Mouse (Mus musculus): ENCODE data around the gene Fbxw26. TPM values are rescaled to one million over a fixed set of nuclear protein-coding genes. Genes with fewer than 3 reads are reported as not detected.
A peak's percentile ranks its signal among the peaks of the same experiment; 100 is the strongest.
"Not testable (repeated sequence)": the region's sequence is repeated elsewhere in the genome, so short reads cannot be mapped to it uniquely, and the experiment has no call there.

The Fbxw26 gene
- polyA plus RNA-seq (2014; fragmentation: Nextera tagmentation; extraction: Ambion mirVana): not detected in 2 replicates

- not testable (repeated sequence) for H3K4me2 ChIP-seq (ENCODE audit: low read length)
Observed at GRCm38 (mm10) chr9:109745989-109746388, at the start of gene Fbxw26. Fbxw26 (minus strand) TSS chr9:109746089.

GRCm38 (mm10) chr9:109795221-109795620 is 49.3 kb upstream of the Fbxw26 start:
- ATAC-seq (no peak), DNase-seq (ENCODE audit: low spot score) (no peak)
- no peaks in the 10 kb centered on the region for H3K36me3 ChIP-seq (ENCODE audit: control insufficient read depth, insufficient read depth, low read length)
- no peaks in the 10 kb centered on the region for H3K4me1 ChIP-seq (ENCODE audit: control insufficient read depth, insufficient read depth, low read length)
- H3K9me3 ChIP-seq (replicated peaks; ENCODE audit: control insufficient read depth, low read length): no peaks in the 10 kb centered on the region
- no peaks in the 10 kb centered on the region for H3K27me3 ChIP-seq (replicated peaks; ENCODE audit: control insufficient read depth, insufficient read depth, low read length)
- H3K27ac ChIP-seq (ENCODE audit: low read depth, low read length): no peak overlapping the region
- H3K4me3 ChIP-seq (ENCODE audit: low read depth, low read length): no peak overlapping the region
- no peak overlapping the region for H3K4me2 ChIP-seq (ENCODE audit: low read length)
- no peak overlapping the region for H3K9ac ChIP-seq (ENCODE audit: low read length)
- 68% methylated on average over 2 of the region's 2 CpGs for WGBS

More at GRCm38 (mm10) chr9:109745989-109746388, at the start of gene Fbxw26:
- H3K27ac ChIP-seq (ENCODE audit: low read depth, low read length); H3K27me3 ChIP-seq (replicated peaks; ENCODE audit: control insufficient read depth, insufficient read depth, low read length); DNase-seq (ENCODE audit: low spot score); H3K9me3 ChIP-seq (replicated peaks; ENCODE audit: control insufficient read depth, low read length); H3K9ac ChIP-seq (ENCODE audit: low read length); H3K4me1 ChIP-seq (ENCODE audit: control insufficient read depth, insufficient read depth, low read length); H3K36me3 ChIP-seq (ENCODE audit: control insufficient read depth, insufficient read depth, low read length); H3K4me3 ChIP-seq (ENCODE audit: low read depth, low read length); ATAC-seq: not testable (repeated sequence)
- 91% methylated on average over 3 of the region's 3 CpGs for WGBS

- WGBS: 80% methylated on average over 4 of the region's 4 CpGs
- H3K4me3 ChIP-seq (ENCODE audit: low read depth, low read length); H3K4me2 ChIP-seq (ENCODE audit: low read length); ATAC-seq; DNase-seq (ENCODE audit: low spot score); H3K9me3 ChIP-seq (replicated peaks; ENCODE audit: control insufficient read depth, low read length); H3K27me3 ChIP-seq (replicated peaks; ENCODE audit: control insufficient read depth, insufficient read depth, low read length); H3K9ac ChIP-seq (ENCODE audit: low read length); H3K36me3 ChIP-seq (ENCODE audit: control insufficient read depth, insufficient read depth, low read length); H3K27ac ChIP-seq (ENCODE audit: low read depth, low read length); H3K4me1 ChIP-seq (ENCODE audit: control insufficient read depth, insufficient read depth, low read length): not testable (repeated sequence)
Observed at GRCm38 (mm10) chr9:109790570-109790969, 44.7 kb upstream of the Fbxw26 start, which contains the start of gene Fbxw27. Fbxw27 (minus strand) TSS chr9:109790670.

- not testable (repeated sequence) for H3K27ac ChIP-seq (ENCODE audit: low read depth, low read length); H3K4me3 ChIP-seq (ENCODE audit: low read depth, low read length); DNase-seq (ENCODE audit: low spot score); H3K9me3 ChIP-seq (replicated peaks; ENCODE audit: control insufficient read depth, low read length); H3K9ac ChIP-seq (ENCODE audit: low read length); H3K4me1 ChIP-seq (ENCODE audit: control insufficient read depth, insufficient read depth, low read length); H3K27me3 ChIP-seq (replicated peaks; ENCODE audit: control insufficient read depth, insufficient read depth, low read length); ATAC-seq; H3K36me3 ChIP-seq (ENCODE audit: control insufficient read depth, insufficient read depth, low read length); H3K4me2 ChIP-seq (ENCODE audit: low read length)
- WGBS: 80% methylated on average over 1 of the region's 1 CpGs
Observed at GRCm38 (mm10) chr9:109766841-109767240, 21.0 kb upstream of the Fbxw26 start.

GRCm38 (mm10) chr9:109702600-109702999 is 43.3 kb downstream of the Fbxw26 start, which contains the start of gene Fbxw18:
Fbxw18 (minus strand) TSS chr9:109702700.
- not testable (repeated sequence) for H3K27me3 ChIP-seq (replicated peaks; ENCODE audit: control insufficient read depth, insufficient read depth, low read length); ATAC-seq; H3K4me1 ChIP-seq (ENCODE audit: control insufficient read depth, insufficient read depth, low read length); DNase-seq (ENCODE audit: low spot score); H3K4me2 ChIP-seq (ENCODE audit: low read length); H3K27ac ChIP-seq (ENCODE audit: low read depth, low read length); H3K9ac ChIP-seq (ENCODE audit: low read length); H3K36me3 ChIP-seq (ENCODE audit: control insufficient read depth, insufficient read depth, low read length); H3K4me3 ChIP-seq (ENCODE audit: low read depth, low read length); H3K9me3 ChIP-seq (replicated peaks; ENCODE audit: control insufficient read depth, low read length)
- 74% methylated on average over 4 of the region's 4 CpGs for WGBS

- Histone ChIP-seq H3K9ac (ENCODE audit: low read length) (no peak overlapping the region), H3K4me1 (ENCODE audit: control insufficient read depth, insufficient read depth, low read length) (no peaks in the 10 kb centered on the region), H3K27ac (ENCODE audit: low read depth, low read length) (no peak overlapping the region), H3K9me3 (replicated peaks; ENCODE audit: control insufficient read depth, low read length) (no peaks in the 10 kb centered on the region), H3K4me2 (ENCODE audit: low read length) (no peak overlapping the region), H3K36me3 (ENCODE audit: control insufficient read depth, insufficient read depth, low read length) (no peaks in the 10 kb centered on the region), H3K27me3 (replicated peaks; ENCODE audit: control insufficient read depth, insufficient read depth, low read length) (no peaks in the 10 kb centered on the region), H3K4me3 (ENCODE audit: low read depth, low read length) (no peak overlapping the region)
- WGBS: 6% methylated on average over 1 of the region's 1 CpGs
- DNase-seq (ENCODE audit: low spot score) (peak; percentile 20), ATAC-seq (no peak)
Observed at GRCm38 (mm10) chr9:109685299-109685698, 60.6 kb downstream of the Fbxw26 start.

Other genes starting within 250 kb of the Fbxw26 start
- gene Fbxw15, start 177.8 kb downstream of the Fbxw26 start, polyA plus RNA-seq (2014; fragmentation: Nextera tagmentation; extraction: Ambion mirVana): not detected in 2 replicates
- gene Fbxw24, start 120.0 kb downstream of the Fbxw26 start, polyA plus RNA-seq (2014; fragmentation: Nextera tagmentation; extraction: Ambion mirVana): not detected in 2 replicates
- gene Fbxw25, start 81.4 kb downstream of the Fbxw26 start, polyA plus RNA-seq (2014; fragmentation: Nextera tagmentation; extraction: Ambion mirVana): not detected in 2 replicates
- gene Fbxw18, start 43.4 kb downstream of the Fbxw26 start, polyA plus RNA-seq (2014; fragmentation: Nextera tagmentation; extraction: Ambion mirVana): not detected in 2 replicates
- not detected in 2 replicates for gene Fbxw27, start 44.6 kb upstream of the Fbxw26 start, polyA plus RNA-seq (2014; fragmentation: Nextera tagmentation; extraction: Ambion mirVana)
- gene Spink8, start 66.2 kb upstream of the Fbxw26 start, polyA plus RNA-seq (2014; fragmentation: Nextera tagmentation; extraction: Ambion mirVana): not detected in 2 replicates
- 74.6 and 84.7 TPM in 2 replicates for gene Nme6, start 86.7 kb upstream of the Fbxw26 start, polyA plus RNA-seq (2014; fragmentation: Nextera tagmentation; extraction: Ambion mirVana)
- 1.1 TPM in 1 of 2 replicates, not detected in the other for gene Camp, start 103.5 kb upstream of the Fbxw26 start, polyA plus RNA-seq (2014; fragmentation: Nextera tagmentation; extraction: Ambion mirVana)
- gene Cdc25a, start 129.5 kb upstream of the Fbxw26 start, polyA plus RNA-seq (2014; fragmentation: Nextera tagmentation; extraction: Ambion mirVana): 15.1 and 15.7 TPM in 2 replicates
- gene Map4, start 185.4 kb upstream of the Fbxw26 start, polyA plus RNA-seq (2014; fragmentation: Nextera tagmentation; extraction: Ambion mirVana): 90.6 and 108 TPM in 2 replicates